Mouse (Mus musculus) urinary bladder, postnatal 10 days (tissue): ENCODE data around the gene Il17c.

Experiments
- DNase-seq: peaks from one replicate; pipeline ENCODE4 v3.0.0; 2022; ENCODE audit warnings: low spot score

Gene Il17c

DNA sequence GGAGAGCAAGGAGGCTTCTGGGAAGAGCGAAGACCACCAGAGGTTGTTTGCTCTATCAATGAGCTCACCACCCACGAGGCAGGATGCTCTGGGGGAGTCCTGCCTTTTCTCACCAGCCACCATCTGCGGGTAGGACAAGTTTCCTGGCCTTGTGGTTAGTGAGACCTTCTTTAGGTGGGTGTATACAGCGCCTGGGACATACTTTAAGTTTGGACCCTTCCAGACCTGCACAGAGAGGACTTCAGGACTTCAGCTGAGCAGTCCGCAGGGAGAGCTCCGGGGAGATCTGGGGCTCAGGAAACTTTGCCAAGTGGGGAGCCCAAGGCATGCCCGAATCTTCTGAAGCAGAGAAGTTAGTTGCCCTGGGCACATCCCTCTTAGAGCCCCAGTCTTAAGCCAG is 38.2 kb downstream of the Il17c start:
- no peak for DNase-seq

DNA sequence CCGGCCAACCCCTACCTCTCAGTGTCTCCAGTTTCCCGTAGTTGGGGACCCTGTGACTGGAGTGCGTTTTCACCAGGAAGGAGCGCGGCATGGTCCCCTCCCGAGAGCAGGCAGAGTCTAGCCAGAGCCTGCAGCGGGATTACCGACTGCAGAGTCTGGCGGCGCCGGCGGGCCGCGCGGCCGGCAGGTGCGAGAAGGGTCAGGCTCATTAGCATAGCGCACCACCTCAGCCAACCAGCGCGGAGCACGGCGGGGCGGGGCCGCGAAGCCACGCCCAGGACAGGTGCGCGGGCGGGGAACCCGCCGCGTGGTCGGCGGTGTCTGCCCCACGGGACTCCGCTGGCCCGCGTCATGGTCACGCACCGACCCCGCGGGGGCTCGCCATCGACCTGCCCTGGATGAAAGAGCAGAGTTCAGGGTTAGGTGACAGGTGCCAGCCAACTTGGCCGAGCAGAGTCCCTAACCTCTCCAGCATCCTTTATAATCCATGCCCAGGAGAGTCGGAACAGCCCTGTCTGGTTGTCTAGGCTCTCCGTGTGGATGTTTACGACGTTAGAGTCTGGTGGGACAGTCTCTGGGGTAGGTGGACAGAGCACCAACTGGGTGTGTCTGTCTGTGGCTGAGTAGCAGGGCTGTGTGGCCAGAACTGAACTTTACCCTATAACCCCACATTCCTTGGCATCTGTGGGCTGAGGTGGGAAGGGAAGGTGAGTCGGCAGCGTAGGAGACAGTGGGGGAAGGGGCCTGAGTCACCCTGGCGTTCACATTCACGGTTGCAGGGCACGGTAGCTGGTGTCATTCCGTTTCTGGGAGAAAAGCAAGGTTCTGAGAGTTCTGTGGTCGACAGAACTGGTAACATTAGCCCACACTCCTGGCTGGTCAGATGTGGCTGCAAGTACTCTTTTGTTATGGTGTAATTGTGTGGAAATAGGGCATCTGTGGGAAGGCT is 39.0 kb downstream of the Il17c start, which contains the start of gene Snai3:
Gene Snai3, minus strand, starts transcription at position 210 of the 949 bp plus-strand sequence.
- no peak for DNase-seq

GRCm38 (mm10) chr8:122461473-122462148 is 39.8 kb downstream of the Il17c start:
- no peak for DNase-seq

GRCm38 (mm10) chr8:122462510-122462909 is 40.7 kb downstream of the Il17c start:
- DNase-seq = no peak

DNA sequence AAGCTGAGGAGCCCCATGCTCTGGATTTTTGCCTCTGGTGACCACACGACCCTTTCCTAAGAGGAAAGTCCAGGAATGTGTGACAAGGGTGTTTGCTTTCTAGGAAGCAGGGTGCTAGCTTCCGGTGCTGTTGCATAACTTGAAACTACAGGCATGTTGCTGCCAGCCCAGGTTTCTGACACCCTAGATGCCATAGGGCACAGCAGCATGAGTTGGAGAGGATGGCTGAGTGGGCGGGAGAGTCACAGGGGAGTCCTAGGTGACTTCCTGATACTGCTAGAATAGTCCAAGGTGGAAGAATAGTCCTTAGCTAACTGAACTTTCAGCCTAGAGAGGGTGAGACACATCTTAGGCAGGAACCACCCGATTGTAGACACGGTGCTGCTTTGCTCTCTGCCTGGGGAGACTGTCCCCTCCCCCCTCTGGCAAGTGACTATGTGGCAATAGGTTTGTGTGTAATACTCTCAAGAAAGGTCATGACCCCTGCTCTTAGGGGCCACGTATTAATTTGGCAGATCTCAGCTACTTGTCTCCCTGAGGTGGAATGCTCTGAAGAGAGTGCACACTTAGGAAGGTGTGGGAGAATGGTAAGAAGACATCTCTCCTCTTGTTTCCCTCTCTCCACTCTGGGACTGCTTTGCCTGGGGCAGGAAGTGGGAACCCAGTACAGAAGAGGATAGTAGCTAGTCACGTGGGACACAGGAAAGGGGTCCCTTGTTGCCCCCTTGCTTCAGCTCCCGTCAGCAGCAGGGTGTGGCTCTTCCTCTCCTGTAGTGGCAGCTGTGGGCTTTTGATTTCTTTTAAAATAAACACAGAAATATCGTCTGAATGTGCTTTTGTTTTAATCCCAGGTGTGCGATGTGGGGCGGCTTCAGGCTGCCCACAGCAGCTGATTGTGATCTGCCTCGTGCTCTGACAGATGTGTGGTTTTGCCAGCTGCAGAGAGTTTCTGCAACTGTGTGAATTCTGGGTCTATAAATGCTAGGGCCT is 42.1 kb downstream of the Il17c start:
- DNase-seq = no peak

GRCm38 (mm10) chr8:122464985-122465384 is 43.2 kb downstream of the Il17c start:
- DNase-seq = no peak

DNA sequence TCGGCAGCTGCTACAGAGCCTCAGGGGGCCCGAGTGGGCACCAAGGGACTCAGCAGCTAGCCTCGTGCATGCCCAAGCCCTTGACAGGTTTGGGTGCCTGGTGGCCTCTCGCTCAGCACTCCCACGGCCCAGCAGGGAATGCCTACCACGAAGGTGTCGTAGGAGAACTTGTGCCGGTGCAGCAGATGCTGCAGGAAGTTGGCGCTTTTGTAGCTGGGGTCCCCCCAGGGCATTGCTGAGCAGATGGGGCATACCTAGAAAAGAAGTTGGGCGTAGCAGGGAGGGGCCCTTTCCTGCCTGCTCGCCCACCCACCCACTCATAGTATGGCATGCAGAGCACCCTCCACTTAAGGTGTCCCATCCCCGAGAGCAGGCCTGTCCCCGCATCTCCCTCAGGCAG is 46.0 kb downstream of the Il17c start:
- DNase-seq = no peak

DNA sequence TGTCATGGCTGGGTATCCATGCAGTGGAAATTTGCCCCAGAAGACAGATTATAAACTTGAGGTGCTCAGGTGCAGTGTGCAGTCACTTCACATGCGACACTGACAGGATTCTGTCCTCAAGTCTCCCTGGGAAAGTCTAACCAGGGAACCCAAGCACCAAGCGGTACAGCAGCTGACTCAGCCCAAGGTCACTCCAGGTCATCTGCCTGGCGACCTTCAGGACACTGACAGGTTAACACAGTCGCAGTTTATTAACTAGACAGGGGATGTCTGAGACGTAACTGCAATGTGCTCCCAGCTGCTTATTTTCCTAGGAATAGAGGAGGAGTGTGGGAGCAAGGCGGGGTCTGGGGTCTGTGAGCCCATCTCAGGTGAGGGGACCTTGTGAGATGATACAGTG is 47.6 kb downstream of the Il17c start:
- DNase-seq = no peak

DNA sequence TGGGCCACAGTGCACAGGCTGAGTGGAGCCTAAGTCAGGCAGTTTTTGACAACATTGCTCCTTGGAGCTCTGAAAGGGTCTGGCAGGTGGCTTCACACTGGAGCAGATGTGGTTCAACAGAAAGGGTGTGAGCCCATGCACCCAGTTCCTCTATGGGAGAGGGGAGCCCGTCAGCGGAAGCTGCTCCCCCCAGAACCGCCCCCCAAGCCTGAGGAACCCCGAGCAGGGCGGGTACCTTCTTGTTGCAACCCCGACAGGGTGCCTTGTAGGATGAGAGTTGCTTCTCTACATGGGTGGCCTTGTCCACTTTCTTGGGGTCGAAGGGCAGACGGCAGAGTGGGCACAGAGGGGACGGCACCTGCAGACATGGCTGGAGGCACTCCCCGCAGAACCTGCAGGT is 48.1 kb downstream of the Il17c start:
- DNase-seq = no peak

DNA sequence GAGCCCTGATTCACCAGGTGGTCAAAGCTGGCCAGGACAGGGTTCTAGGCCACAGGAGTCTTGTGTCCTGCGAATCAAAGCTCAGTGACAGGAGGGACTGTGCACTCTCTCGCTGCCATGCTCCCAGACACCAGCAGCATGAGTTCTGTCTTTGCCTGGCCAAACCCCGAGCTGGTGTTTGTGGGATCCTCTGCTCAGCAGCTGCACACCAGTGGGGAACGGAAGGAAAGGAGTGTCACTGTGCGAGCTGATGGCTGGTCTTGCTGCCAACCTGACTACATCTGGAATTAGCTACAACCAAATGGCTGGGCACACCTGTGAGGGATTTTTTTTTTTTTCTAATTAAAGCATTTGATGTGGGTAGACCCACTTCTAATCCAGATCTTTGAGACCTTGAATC is 48.9 kb downstream of the Il17c start:
- no peak for DNase-seq
